Mouse (Mus musculus) heart, embryonic 11.5 days (tissue): ENCODE results near the gene Vps13c. TPM values are rescaled to one million over a fixed set of nuclear protein-coding genes. Genes with fewer than 3 reads are reported as not detected.

ENCODE experiments used
- ATAC-seq: fragments of 200-750 bp; cut with Nextera tagmentation; replicated peaks from 2 replicates; pipeline ENCODE4 v1.8.0; 2017; ENCODE audit warnings: moderate library complexity; ENCODE audit not compliant: insufficient number of reproducible peaks, low FRiP score, low TSS enrichment
- H3K27ac ChIP-seq: fragments of 300-500 bp; sonication (generic); 2 replicates; pipeline ENCODE4 v1.5.1; 2014; ENCODE audit warnings: mild to moderate bottlenecking, low read depth, low read length
- H3K27me3 ChIP-seq: fragments of 300-500 bp; sonication (generic); 2 replicates; pipeline ENCODE4 v1.6.1; 2014; ENCODE audit warnings: mild to moderate bottlenecking, low read length, mixed read lengths; ENCODE audit not compliant: control insufficient read depth, insufficient read depth
- H3K36me3 ChIP-seq: fragments of 300-500 bp; sonication (generic); 2 replicates; pipeline ENCODE4 v1.6.1; 2014; ENCODE audit warnings: mild to moderate bottlenecking, low read length, moderate library complexity, mixed read lengths; ENCODE audit not compliant: control insufficient read depth, insufficient read depth
- H3K4me1 ChIP-seq: fragments of 300-500 bp; sonication (generic); 2 replicates; pipeline ENCODE4 v1.6.1; 2014; ENCODE audit warnings: low read length; ENCODE audit not compliant: control insufficient read depth, insufficient read depth
- H3K4me2 ChIP-seq: fragments of 300-500 bp; sonication (generic); 2 replicates; pipeline ENCODE4 v1.6.1; 2014; ENCODE audit warnings: mild to moderate bottlenecking, moderate library complexity
- H3K4me3 ChIP-seq: fragments of 300-500 bp; sonication (generic); 2 replicates; pipeline ENCODE4 v1.5.1; 2014; ENCODE audit warnings: low read depth, low read length
- H3K9ac ChIP-seq: fragments of 300-500 bp; sonication (generic); 2 replicates; pipeline ENCODE4 v1.6.1; 2014; ENCODE audit warnings: mild to moderate bottlenecking, low read depth, low read length, moderate library complexity
- H3K9me3 ChIP-seq: fragments of 300-500 bp; sonication (generic); replicated peaks from 2 replicates; pipeline ENCODE4 v1.6.1; 2016; ENCODE audit warnings: low read length; ENCODE audit not compliant: control insufficient read depth
- WGBS: fragments of 180-500 bp; shearing (Covaris S2); extraction: QIAGEN DNeasy Blood & Tissue Kit; methylation state at CpG from one replicate; pipeline ENCODE4 v1.1.7; 2014; ENCODE audit not compliant: insufficient replicate concordance; 5-methylcytosine and 5-hydroxymethylcytosine counted together
- polyA plus RNA-seq: library from polyadenylated mRNA; unstranded; fragments of >200 nt; fragmentation: Nextera tagmentation; extraction: Ambion mirVana; gene quantifications from 2 replicates; pipeline ENCODE4 v1.2.1, GENCODE M21; 2014

Vps13c gene
- polyA plus RNA-seq, 1 experiment from 2014 or later: 9.8 TPM

DNA sequence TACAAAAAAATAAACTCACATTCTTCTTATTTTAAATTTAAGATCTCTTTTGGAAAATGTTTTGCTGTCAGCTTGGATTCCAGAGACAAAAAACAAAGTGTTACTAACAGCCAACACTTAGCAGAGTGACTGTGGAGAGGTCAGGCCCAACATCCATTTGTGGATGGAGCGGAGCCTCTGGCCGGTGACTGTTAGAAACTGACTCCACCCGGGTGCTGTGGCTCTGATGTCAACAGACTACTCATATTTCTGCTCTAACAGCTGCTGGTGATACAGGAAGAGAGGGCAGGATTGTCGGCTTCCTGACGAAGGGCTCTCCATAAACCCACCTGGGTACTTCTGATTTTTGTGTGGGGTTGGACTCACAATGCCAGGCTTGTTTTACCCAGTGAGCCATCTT lies 17.1 kb upstream of the Vps13c start:
- H3K4me3 ChIP-seq: no peak overlapping the region
- no peaks in the 10 kb centered on the region for H3K9me3 ChIP-seq
- H3K4me1 ChIP-seq: peaks cover 4% of the 10 kb centered on the region; the same call in 1 of the 2 replicates
- no peaks in the 10 kb centered on the region for H3K27me3 ChIP-seq
- H3K9ac ChIP-seq: no peak overlapping the region
- ATAC-seq: no peak
- no peak overlapping the region for H3K4me2 ChIP-seq
- H3K36me3 ChIP-seq: no peaks in the 10 kb centered on the region
- H3K27ac ChIP-seq: no peak overlapping the region
- WGBS: 42% methylated on average over 5 of the region's 5 CpGs

DNA sequence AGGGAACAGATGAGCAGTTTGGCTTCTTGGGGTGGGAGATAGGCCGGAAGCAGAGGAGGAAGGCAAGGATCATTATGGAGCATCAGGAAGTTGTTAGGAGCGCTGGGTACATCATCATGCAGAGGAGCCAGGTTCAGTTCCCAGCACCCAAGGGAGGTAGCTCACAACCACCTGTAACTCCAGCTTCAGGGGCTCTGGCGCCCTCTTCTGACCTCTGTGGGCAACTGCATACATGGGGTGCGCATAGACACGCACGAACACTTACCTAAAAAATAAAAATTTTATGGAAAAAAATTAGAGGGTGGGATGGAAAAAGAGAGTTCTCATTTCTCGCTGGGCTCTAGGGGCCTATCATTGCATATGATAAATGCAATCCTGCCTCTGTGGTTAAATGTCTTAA lies 14.7 kb upstream of the Vps13c start:
- Histone ChIP-seq H3K36me3 (no peaks in the 10 kb centered on the region), H3K9ac (no peak overlapping the region), H3K4me2 (no peak overlapping the region), H3K4me3 (no peak overlapping the region), H3K27me3 (peaks cover 15% of the 10 kb centered on the region), H3K4me1 (0 out of 2 replicates have a peak, but pooled peaks cover 1% of the 10 kb centered on the region), H3K9me3 (no peaks in the 10 kb centered on the region), H3K27ac (no peak overlapping the region)
- no peak for ATAC-seq
- WGBS: 77% methylated on average over 7 of the region's 7 CpGs

DNA sequence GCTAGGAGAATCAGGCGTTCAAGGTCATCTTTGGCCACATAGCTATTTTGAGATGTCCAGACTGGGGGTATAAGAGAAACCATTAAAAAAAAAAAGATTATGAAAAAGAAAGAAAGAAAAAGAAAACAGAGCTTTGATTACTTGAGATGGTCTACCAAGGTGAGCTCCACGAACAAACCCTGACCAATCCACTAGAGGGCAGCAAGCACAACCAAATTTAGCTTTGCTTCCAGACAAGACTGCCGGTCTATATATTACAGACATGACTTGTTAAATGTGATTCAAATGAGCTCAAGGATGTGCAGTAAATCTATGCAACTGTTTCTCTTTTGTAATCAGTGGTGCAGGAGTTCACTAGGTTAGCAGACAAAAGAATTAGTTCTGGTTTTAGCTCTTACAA lies 12.0 kb upstream of the Vps13c start:
- no peak overlapping the region for H3K27ac ChIP-seq
- H3K9me3 ChIP-seq: no peaks in the 10 kb centered on the region
- no peak overlapping the region for H3K9ac ChIP-seq
- H3K4me3 ChIP-seq: no peak overlapping the region
- WGBS: 9% methylated on average over 3 of the region's 3 CpGs
- peaks cover 30% of the 10 kb centered on the region for H3K27me3 ChIP-seq
- no peaks in the 10 kb centered on the region for H3K36me3 ChIP-seq
- no peak overlapping the region for H3K4me2 ChIP-seq
- ATAC-seq: no peak
- peaks cover 5% of the 10 kb centered on the region; the same call in 1 of the 2 replicates for H3K4me1 ChIP-seq

DNA sequence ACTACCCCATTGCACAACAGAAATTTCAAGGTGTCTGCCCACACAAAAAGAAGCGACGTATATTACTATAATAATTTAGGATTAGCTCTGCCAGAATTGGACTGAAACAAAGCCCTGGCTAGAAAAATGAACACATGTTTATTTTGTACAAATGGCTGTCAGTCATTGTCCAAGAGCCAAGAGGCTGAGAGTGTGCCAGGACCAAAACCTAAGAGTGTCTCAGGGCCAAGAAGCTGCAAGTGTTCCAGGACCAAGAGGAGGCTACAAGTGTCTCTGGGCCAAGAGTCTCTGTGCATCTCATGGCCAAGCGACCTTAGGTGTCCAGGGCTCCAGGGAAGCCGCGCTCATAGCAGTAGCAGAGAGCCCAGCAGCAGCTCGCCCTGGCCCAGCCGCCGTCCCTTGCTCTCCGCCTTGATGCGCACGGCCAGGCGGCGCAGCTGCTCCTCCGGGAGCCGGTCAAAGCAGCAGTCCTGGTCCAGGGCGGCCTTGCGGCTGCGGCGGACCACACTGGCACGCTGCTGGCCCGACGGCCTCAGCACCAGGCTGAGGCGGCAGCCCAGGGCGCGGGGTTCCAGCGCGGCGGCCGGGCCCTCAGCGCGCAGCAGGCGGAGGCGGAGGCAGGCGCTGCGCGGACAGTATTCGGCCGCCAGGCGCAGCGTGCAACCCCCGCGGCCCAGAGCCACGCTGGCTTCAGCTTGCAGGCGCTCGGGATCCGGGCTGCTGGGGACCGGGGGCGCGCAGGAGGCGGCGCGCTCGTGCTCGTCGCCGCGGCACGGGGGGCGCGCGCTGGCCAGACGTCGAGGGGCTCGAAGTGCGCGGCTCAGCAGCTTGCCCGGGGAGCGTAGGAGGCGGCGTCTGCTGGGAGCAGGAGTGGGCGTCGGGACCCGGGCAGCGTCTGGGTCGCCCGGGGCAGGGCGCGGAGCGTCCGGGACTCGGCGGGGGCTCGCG lies 9.5 kb upstream of the Vps13c start:
- 4% methylated on average over 42 of the region's 84 CpGs for WGBS
- Histone ChIP-seq H3K36me3 (no peaks in the 10 kb centered on the region), H3K9ac (peak overlapping the region; percentile 66; the same call in 1 of the 2 replicates), H3K9me3 (no peaks in the 10 kb centered on the region), H3K4me1 (peaks cover 5% of the 10 kb centered on the region; the same call in 1 of the 2 replicates), H3K4me2 (peak overlapping the region; percentile 93), H3K27ac (no peak overlapping the region), H3K4me3 (peak overlapping the region; percentile 55), H3K27me3 (peaks cover 30% of the 10 kb centered on the region)
- peak; percentile 76; the same call in 1 of the 2 replicates for ATAC-seq

DNA sequence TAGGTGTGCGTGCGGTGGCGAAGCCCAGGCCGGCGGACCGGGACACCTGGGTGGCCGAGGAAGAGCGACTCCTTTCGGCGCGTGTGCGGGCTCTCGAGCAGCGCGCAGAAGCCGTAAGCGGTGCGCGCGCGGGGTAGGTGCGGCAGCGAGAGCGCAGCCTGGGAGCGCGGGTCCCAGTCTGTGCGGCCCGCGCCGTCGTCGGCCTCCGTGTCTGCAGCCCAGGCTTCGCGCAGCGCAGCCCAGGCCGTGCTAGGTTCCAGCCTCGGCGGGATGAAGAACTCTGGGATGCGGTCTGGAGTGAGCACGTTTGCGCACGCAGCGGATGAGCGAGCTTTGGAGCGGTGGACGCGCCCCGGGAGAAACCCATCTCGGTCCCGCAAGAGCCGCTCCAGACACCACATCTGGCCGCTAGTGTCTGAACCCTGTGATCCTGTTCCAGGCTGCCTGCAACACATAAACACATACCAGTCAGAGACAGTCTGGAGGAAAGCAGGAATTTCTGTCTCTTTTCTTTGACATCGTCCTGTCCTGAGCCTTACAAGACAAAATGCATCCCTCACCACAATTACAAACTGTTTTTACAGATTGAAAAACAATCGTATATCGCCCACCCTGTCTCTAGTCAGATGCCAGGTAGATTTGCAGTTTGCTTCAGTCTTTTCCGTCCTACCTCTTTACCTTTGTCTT lies 8.7 kb upstream of the Vps13c start:
- WGBS: 2% methylated on average over 46 of the region's 57 CpGs
- Histone ChIP-seq H3K4me3 (peak overlapping the region; percentile 55), H3K27me3 (peaks cover 30% of the 10 kb centered on the region), H3K4me2 (peak overlapping the region; percentile 93), H3K27ac (no peak overlapping the region), H3K36me3 (no peaks in the 10 kb centered on the region), H3K4me1 (peaks cover 5% of the 10 kb centered on the region; the same call in 1 of the 2 replicates), H3K9me3 (no peaks in the 10 kb centered on the region), H3K9ac (peak overlapping the region; percentile 66)
- 0 out of 2 replicates have a peak, but pooled peaks have one; percentile 39 for ATAC-seq

DNA sequence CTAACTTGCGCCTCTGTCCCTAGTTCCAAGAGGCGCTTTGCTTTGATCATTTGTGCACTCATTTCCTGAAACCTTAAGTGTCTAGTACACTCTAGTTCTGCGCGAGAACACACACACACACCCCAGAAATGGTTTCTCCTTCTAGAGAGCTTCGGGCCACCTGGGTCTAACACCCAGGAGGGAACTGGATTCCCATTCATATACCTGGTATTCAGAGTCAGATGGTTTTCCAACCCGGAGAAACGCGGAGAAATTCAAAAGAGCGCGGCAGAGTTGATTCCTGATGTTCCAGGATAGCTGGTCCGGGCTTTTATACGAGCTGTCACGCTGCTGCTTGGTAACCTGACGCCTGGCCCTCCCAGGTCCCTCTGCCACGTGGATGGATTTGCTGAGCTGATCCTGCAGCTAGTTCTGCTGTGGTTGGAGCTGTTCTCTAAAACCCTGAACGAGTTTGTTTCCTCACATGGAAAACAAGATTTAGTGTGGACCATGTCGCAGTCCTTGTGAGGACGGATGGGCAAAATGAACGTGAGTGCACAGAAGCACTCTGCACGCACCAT lies 8.1 kb upstream of the Vps13c start, which contains the start of gene C2cd4a:
TSS of gene C2cd4a (minus strand) at position 285 of the 560 bp plus-strand sequence.
- peak within 1 kb of the TSS; percentile 66 for H3K9ac ChIP-seq
- peak within 1 kb of the TSS; percentile 93 for H3K4me2 ChIP-seq
- H3K4me1 ChIP-seq: peaks cover 5% of the 10 kb centered on the region; the same call in 1 of the 2 replicates
- peaks cover 30% of the 10 kb centered on the region for H3K27me3 ChIP-seq
- H3K4me3 ChIP-seq: peak within 1 kb of the TSS; percentile 55
- no peak within 1 kb of the TSS for H3K27ac ChIP-seq
- no peaks in the 10 kb centered on the region for H3K36me3 ChIP-seq
- H3K9me3 ChIP-seq: no peaks in the 10 kb centered on the region
- 5% methylated on average over 20 of the region's 20 CpGs for WGBS
- ATAC-seq: no peak

DNA sequence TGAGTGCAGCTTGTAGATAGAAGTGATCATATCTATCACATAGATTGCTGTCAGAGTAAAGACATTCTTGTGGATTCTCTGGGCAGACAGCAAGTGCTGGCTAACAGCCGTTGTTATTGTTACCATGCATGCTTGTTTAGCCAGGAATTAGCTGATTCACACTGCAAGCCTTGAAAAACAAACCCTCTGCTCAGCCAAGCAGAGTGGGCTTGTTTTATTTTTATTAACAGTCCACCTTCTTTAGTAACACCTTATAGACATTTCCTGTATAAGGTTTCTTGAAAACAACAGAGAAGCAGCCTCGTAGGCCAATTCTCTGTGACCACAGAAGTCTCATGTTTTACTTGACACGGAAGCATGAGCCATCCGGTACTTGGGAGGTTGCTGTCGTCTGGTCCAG lies 5.7 kb upstream of the Vps13c start:
- WGBS: 85% methylated on average over 5 of the region's 5 CpGs
- H3K9ac ChIP-seq: no peak overlapping the region
- no peak overlapping the region for H3K27ac ChIP-seq
- no peak for ATAC-seq
- H3K36me3 ChIP-seq: no peaks in the 10 kb centered on the region
- no peaks in the 10 kb centered on the region for H3K9me3 ChIP-seq
- H3K4me3 ChIP-seq: no peak overlapping the region
- no peak overlapping the region for H3K4me2 ChIP-seq
- peaks cover 5% of the 10 kb centered on the region; the same call in 1 of the 2 replicates for H3K4me1 ChIP-seq
- H3K27me3 ChIP-seq: peaks cover 25% of the 10 kb centered on the region

DNA sequence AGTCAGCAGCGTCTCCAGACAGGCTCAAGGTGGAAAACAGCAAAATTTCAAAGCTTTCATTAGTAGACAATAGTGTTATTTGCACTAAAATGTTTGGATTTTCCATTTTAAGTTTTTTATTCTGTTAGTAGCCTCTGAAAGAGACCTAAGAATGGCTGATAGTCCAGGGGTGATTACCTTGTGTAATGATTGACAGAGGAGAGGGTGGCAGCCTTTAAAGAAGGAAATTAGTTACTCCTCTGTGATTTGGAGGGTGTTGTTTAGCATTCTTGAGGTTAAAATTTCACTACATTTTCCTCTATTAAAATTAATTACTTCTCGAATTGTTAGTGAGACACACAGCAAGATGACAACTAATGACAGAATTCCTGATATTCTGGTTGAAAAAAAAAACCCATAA lies 2.9 kb upstream of the Vps13c start:
- Histone ChIP-seq H3K4me2 (no peak overlapping the region), H3K27me3 (0 out of 2 replicates have a peak, but pooled peaks cover 2% of the 10 kb centered on the region), H3K27ac (no peak overlapping the region), H3K9ac (no peak overlapping the region), H3K4me3 (no peak overlapping the region), H3K36me3 (no peaks in the 10 kb centered on the region), H3K9me3 (no peaks in the 10 kb centered on the region), H3K4me1 (no peaks in the 10 kb centered on the region)
- no peak for ATAC-seq
- WGBS: 74% methylated on average over 2 of the region's 2 CpGs
